Mouse (Mus musculus) liver, embryonic 13.5 days (tissue): ENCODE results near the gene Shroom4. TPM values are rescaled to one million over a fixed set of nuclear protein-coding genes. Genes with fewer than 3 reads are reported as not detected.
"Not testable (repeated sequence)": the region's sequence is repeated elsewhere in the genome, so short reads cannot be mapped to it uniquely, and the experiment has no call there.

ENCODE experiments used
- ATAC-seq: fragments of 200-750 bp; cut with Nextera tagmentation; 2 replicates; pipeline ENCODE4 v1.8.0; 2017; ENCODE audit warnings: low read depth, mild to moderate bottlenecking, moderate number of reproducible peaks, moderate library complexity
- DNase-seq: peaks from one replicate; pipeline ENCODE4 v3.0.0; 2022
- H3K27ac ChIP-seq: fragments of 300-500 bp; sonication (generic); 2 replicates; pipeline ENCODE4 v1.5.1; 2015; ENCODE audit warnings: moderate library complexity, mild to moderate bottlenecking, inconsistent platforms
- H3K27me3 ChIP-seq: fragments of 300-500 bp; sonication (generic); 2 replicates; pipeline ENCODE4 v1.6.1; 2015; ENCODE audit warnings: mild to moderate bottlenecking, inconsistent platforms
- H3K36me3 ChIP-seq: fragments of 300-500 bp; sonication (generic); 2 replicates; pipeline ENCODE4 v1.6.1; 2015; ENCODE audit warnings: mild to moderate bottlenecking, inconsistent platforms
- H3K4me1 ChIP-seq: fragments of 300-500 bp; sonication (generic); replicated peaks from 2 replicates; pipeline ENCODE4 v1.6.1; 2015; ENCODE audit warnings: inconsistent platforms
- H3K4me2 ChIP-seq: fragments of 300-500 bp; sonication (generic); 2 replicates; pipeline ENCODE4 v1.6.1; 2015; ENCODE audit warnings: inconsistent platforms, mild to moderate bottlenecking, moderate library complexity
- H3K4me3 ChIP-seq: fragments of 300-500 bp; sonication (generic); replicated peaks from 2 replicates; pipeline ENCODE4 v1.5.1; 2015; ENCODE audit warnings: mild to moderate bottlenecking, inconsistent platforms
- H3K9ac ChIP-seq: fragments of 300-500 bp; sonication (generic); 2 replicates; pipeline ENCODE4 v1.6.1; 2015; ENCODE audit warnings: mild to moderate bottlenecking, inconsistent platforms
- H3K9me3 ChIP-seq: fragments of 300-500 bp; sonication (generic); replicated peaks from 2 replicates; pipeline ENCODE4 v1.6.1; 2016; ENCODE audit warnings: inconsistent platforms
- WGBS: fragments of 180-500 bp; shearing (Covaris S2); methylation state at CpG from one replicate; pipeline ENCODE4 v1.1.7; 2015; ENCODE audit not compliant: insufficient replicate concordance; 5-methylcytosine and 5-hydroxymethylcytosine counted together
- polyA plus RNA-seq: library from polyadenylated mRNA; unstranded; fragments of >200 nt; fragmentation: Nextera tagmentation; extraction: Ambion mirVana; gene quantifications from 2 replicates; pipeline ENCODE4 v1.2.1, GENCODE M21; 2015

Gene Shroom4
- polyA plus RNA-seq, 1 experiment from 2014 or later: 0.25 TPM

DNA sequence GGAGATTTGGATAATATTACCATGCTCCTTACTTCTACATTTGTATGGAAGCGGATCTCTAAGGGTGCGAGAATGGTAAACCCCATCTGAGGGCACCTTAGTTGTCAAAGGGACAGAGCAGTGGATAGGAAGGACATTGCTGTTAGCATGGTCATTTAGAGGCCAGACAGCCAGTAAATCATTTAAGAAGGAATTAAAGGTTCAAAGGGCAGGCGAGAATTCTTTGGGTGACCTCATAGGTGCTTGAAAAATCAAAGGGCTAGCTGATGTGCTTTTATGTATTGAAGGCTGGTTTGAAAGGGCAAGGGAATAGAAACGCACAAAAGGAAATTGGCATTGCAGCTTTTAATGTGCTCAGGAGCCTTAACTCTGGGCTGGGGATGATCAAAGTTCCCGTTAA lies 16.3 kb downstream of the Shroom4 start:
- no peak overlapping the region for H3K9ac ChIP-seq
- no peaks in the 10 kb centered on the region for H3K9me3 ChIP-seq

DNA sequence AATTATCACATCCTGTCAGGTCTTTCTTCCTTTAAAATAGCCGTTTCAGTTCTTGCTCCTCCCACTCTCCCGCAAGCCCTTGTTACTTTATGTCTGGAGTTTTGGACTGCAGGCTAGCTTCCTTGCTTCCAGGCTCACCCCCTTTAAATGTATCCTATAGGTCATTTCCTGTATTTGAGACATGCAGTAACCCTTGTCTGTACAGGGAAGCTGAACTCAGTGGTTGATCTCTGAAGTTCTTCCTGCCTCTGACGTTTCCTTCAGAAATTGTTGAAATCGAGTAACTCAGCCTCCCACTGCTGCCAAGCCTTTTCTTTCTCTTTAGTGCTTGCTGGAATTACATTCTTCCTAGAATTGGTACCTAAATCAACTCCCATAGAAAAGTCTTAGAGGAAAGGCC lies 18.5 kb downstream of the Shroom4 start:
- H3K27me3 ChIP-seq: no peaks in the 10 kb centered on the region
- no peak overlapping the region for H3K27ac ChIP-seq
- H3K4me1 ChIP-seq: no peaks in the 10 kb centered on the region
- no peak for DNase-seq
- H3K4me2 ChIP-seq: no peak overlapping the region
- 32% methylated on average over 4 of the region's 4 CpGs for WGBS
- H3K9me3 ChIP-seq: no peaks in the 10 kb centered on the region
- H3K36me3 ChIP-seq: no peaks in the 10 kb centered on the region
- no peak overlapping the region for H3K4me3 ChIP-seq
- H3K9ac ChIP-seq: no peak overlapping the region
- ATAC-seq: no peak

More for the DNA sequence above, 16.3 kb downstream of the Shroom4 start:
- 66% methylated on average over 5 of the region's 5 CpGs for WGBS
- Histone ChIP-seq H3K4me1 (no peaks in the 10 kb centered on the region), H3K27ac (no peak overlapping the region), H3K36me3 (no peaks in the 10 kb centered on the region), H3K4me3 (no peak overlapping the region), H3K27me3 (no peaks in the 10 kb centered on the region), H3K4me2 (no peak overlapping the region)
- DNase-seq (no peak), ATAC-seq (no peak)

DNA sequence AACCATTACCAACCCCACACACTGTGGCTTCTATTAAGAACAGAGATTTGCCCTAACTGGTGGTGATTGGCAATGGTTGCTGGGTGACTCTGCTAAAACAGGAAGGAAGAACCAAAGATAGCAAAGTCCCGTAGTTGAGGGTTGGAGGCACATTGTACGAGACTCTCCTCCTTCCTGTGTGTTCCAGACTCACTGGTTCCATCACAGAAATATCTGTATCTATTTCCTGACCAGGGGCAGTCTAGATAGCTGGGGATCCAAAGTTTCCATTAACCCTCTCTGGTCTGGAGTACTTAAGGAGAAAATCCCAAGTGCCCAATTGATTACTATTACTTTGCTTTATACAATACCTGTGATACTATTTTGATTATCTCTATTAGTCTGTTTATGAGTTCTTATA lies 35.6 kb downstream of the Shroom4 start:
- Histone ChIP-seq H3K9ac (no peak overlapping the region), H3K9me3 (no peaks in the 10 kb centered on the region), H3K36me3 (no peaks in the 10 kb centered on the region), H3K27ac (no peak overlapping the region), H3K27me3 (no peaks in the 10 kb centered on the region), H3K4me3 (no peak overlapping the region), H3K4me2 (no peak overlapping the region), H3K4me1 (no peaks in the 10 kb centered on the region)
- ATAC-seq (no peak), DNase-seq (no peak)
- WGBS: 27% methylated on average over 2 of the region's 2 CpGs

DNA sequence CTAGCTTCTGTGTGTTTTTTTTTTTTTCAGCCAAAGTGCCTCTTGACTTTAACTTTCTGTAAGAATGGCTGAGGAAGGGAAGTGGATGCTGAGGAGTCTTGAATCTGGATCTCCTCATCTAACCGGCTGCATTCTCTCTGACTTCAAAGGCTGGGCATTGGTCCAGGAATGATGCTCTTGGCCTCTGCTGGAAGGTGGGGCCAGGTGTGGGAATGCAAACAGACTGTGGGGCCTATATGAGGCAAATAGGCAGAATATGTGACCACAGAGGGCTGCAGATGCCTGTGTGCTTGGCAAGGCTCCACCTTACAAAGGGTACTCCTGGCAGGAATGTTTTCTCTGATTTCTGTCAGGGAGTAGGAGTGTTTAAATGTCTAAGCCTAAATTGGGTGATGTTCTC lies 46.8 kb downstream of the Shroom4 start:
- Histone ChIP-seq H3K27me3 (no peaks in the 10 kb centered on the region), H3K4me1 (no peaks in the 10 kb centered on the region), H3K9me3 (no peaks in the 10 kb centered on the region), H3K4me2 (no peak overlapping the region), H3K27ac (no peak overlapping the region), H3K9ac (no peak overlapping the region), H3K4me3 (no peak overlapping the region), H3K36me3 (no peaks in the 10 kb centered on the region)
- ATAC-seq: no peak
- DNase-seq: no peak
- WGBS: 68% methylated on average over 1 of the region's 1 CpGs

- Histone ChIP-seq H3K4me2 (no peak overlapping the region), H3K9ac (no peak overlapping the region), H3K9me3 (no peaks in the 10 kb centered on the region), H3K27me3 (no peaks in the 10 kb centered on the region), H3K27ac (no peak overlapping the region), H3K36me3 (no peaks in the 10 kb centered on the region), H3K4me3 (no peak overlapping the region), H3K4me1 (no peaks in the 10 kb centered on the region)
- DNase-seq: no peak
- 55% methylated on average over 4 of the region's 4 CpGs for WGBS
- ATAC-seq: no peak
Observed at GRCm38 (mm10) chrX:6448001-6448400, 48.3 kb downstream of the Shroom4 start.

- WGBS: 71% methylated on average over 4 of the region's 4 CpGs
- Histone ChIP-seq H3K4me2 (no peak overlapping the region), H3K9me3 (no peaks in the 10 kb centered on the region), H3K4me3 (no peak overlapping the region), H3K9ac (no peak overlapping the region), H3K36me3 (no peaks in the 10 kb centered on the region), H3K27ac (no peak overlapping the region), H3K27me3 (no peaks in the 10 kb centered on the region), H3K4me1 (no peaks in the 10 kb centered on the region)
- no peak for DNase-seq
- no peak for ATAC-seq
Observed at GRCm38 (mm10) chrX:6453220-6453619, 53.6 kb downstream of the Shroom4 start.

- not testable (repeated sequence) for ATAC-seq, H3K4me1 ChIP-seq, H3K36me3 ChIP-seq, DNase-seq, H3K27ac ChIP-seq, H3K4me2 ChIP-seq, H3K4me3 ChIP-seq, H3K9ac ChIP-seq, H3K27me3 ChIP-seq, H3K9me3 ChIP-seq
- WGBS: no CpG with 5 or more reads among the region's 1 CpGs
Observed at GRCm38 (mm10) chrX:6469251-6469650, 69.6 kb downstream of the Shroom4 start.

- WGBS: no CpG with 5 or more reads among the region's 1 CpGs
Observed at GRCm38 (mm10) chrX:6472563-6472962, 72.9 kb downstream of the Shroom4 start.

GRCm38 (mm10) chrX:6475177-6475576 lies 75.5 kb downstream of the Shroom4 start:
- WGBS: 3% methylated on average over 1 of the region's 1 CpGs
- no peak overlapping the region for H3K27ac ChIP-seq
- no peak for DNase-seq

More at GRCm38 (mm10) chrX:6472563-6472962, 72.9 kb downstream of the Shroom4 start:
- H3K4me2 ChIP-seq, H3K9me3 ChIP-seq, H3K9ac ChIP-seq, H3K27me3 ChIP-seq, H3K27ac ChIP-seq, H3K4me3 ChIP-seq, DNase-seq, ATAC-seq, H3K36me3 ChIP-seq, H3K4me1 ChIP-seq: not testable (repeated sequence)

GRCm38 (mm10) chrX:6482268-6482667 lies 82.6 kb downstream of the Shroom4 start:
- H3K27ac ChIP-seq: no peak overlapping the region
- no peak for DNase-seq

More at GRCm38 (mm10) chrX:6475177-6475576, 75.5 kb downstream of the Shroom4 start:
- no peaks in the 10 kb centered on the region for H3K36me3 ChIP-seq
- no peak overlapping the region for H3K9ac ChIP-seq
- no peaks in the 10 kb centered on the region for H3K9me3 ChIP-seq
- H3K4me3 ChIP-seq: no peak overlapping the region
- no peak for ATAC-seq
- H3K27me3 ChIP-seq: no peaks in the 10 kb centered on the region
- no peaks in the 10 kb centered on the region for H3K4me1 ChIP-seq
- no peak overlapping the region for H3K4me2 ChIP-seq

GRCm38 (mm10) chrX:6483817-6484216 lies 84.2 kb downstream of the Shroom4 start:
- ATAC-seq: no peak
- H3K9me3 ChIP-seq: no peaks in the 10 kb centered on the region
- no peak overlapping the region for H3K4me3 ChIP-seq
- no peaks in the 10 kb centered on the region for H3K36me3 ChIP-seq
- H3K27ac ChIP-seq: no peak overlapping the region
- 65% methylated on average over 8 of the region's 8 CpGs for WGBS
- no peaks in the 10 kb centered on the region for H3K4me1 ChIP-seq
- no peaks in the 10 kb centered on the region for H3K27me3 ChIP-seq
- H3K4me2 ChIP-seq: no peak overlapping the region
- no peak for DNase-seq
- no peak overlapping the region for H3K9ac ChIP-seq

More at GRCm38 (mm10) chrX:6482268-6482667, 82.6 kb downstream of the Shroom4 start:
- no peak overlapping the region for H3K4me2 ChIP-seq
- no peak overlapping the region for H3K4me3 ChIP-seq
- WGBS: 72% methylated on average over 4 of the region's 4 CpGs
- no peaks in the 10 kb centered on the region for H3K27me3 ChIP-seq
- ATAC-seq: no peak
- no peaks in the 10 kb centered on the region for H3K9me3 ChIP-seq
- H3K9ac ChIP-seq: no peak overlapping the region
- no peaks in the 10 kb centered on the region for H3K36me3 ChIP-seq
- no peaks in the 10 kb centered on the region for H3K4me1 ChIP-seq

DNA sequence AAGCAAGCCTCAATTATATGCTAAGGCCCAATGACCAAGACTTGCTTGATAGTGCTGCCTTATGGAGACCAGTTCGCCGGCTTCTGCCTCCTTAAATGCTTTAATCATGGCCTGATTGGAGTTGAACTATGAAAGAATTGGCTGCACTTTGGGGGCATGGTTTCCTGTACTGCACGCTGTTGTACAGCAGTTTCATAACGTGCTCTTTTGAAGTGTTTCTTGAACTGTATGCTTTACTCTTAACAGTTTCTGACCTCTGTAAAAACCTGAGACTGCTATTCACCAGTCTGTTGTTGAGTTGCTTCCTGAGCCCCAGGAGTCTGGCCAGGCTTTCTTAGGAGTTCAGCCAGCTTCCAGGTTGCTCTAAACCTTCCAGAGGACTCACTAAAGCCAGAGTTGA lies 90.8 kb downstream of the Shroom4 start:
- DNase-seq: no peak

More for the DNA sequence above, 90.8 kb downstream of the Shroom4 start:
- Histone ChIP-seq H3K9ac (no peak overlapping the region), H3K27me3 (no peaks in the 10 kb centered on the region), H3K9me3 (no peaks in the 10 kb centered on the region), H3K36me3 (no peaks in the 10 kb centered on the region), H3K4me2 (no peak overlapping the region), H3K4me3 (no peak overlapping the region), H3K4me1 (no peaks in the 10 kb centered on the region), H3K27ac (no peak overlapping the region)
- no peak for ATAC-seq
- 60% methylated on average over 4 of the region's 4 CpGs for WGBS
